Mouse (Mus musculus): ENCODE measurements around the gene Izumo4. TPM values are rescaled to one million over a fixed set of nuclear protein-coding genes. Genes with fewer than 3 reads are reported as not detected.

Izumo4 gene
- total RNA-seq (2023) = 51.3 TPM

DNA sequence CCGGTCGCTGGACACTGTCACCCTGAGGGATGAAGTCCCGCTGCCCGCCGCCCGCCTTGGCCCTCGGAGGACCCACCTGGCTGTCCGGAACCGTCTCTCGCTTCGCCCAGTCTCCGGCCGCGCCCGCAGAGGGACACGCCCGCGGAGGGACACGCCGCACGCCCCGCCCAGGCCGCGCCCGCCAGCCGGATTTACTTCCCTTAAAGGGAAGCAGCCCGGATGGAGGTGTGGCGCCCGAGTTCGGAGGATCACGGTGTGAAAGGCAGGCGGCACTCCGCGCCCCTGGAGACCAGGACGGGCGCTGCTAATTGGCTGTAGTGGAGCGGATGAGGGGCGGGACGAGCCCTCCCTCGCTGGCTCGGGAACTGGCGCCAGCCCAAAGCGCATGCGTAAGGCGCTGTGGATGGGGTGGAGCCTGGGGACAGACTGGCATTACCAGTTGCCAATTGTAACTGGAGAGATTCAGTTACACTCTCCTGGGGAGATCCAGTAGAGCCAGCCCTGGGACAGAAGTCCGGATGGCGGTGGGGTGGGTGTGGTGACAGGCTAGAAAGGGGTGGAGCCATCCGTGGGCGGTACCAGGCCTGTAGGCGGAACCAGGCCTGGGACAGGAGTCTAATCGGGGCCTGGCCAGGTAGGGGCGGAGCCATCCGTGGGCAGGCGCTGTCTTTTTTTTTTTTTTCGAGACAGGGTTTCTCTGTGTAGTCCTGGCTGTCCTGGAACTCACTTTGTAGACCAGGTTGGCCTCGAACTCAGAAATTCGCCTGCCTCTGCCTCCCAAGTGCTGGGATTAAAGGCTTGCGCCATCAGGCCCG lies at the start of gene Izumo4, which contains the start of gene Mob3a:
Izumo4 (plus strand) TSS at position 464 of the 815 bp plus-strand sequence.
Mob3a (minus strand) TSS at position 257 of the 815 bp plus-strand sequence.

DNA sequence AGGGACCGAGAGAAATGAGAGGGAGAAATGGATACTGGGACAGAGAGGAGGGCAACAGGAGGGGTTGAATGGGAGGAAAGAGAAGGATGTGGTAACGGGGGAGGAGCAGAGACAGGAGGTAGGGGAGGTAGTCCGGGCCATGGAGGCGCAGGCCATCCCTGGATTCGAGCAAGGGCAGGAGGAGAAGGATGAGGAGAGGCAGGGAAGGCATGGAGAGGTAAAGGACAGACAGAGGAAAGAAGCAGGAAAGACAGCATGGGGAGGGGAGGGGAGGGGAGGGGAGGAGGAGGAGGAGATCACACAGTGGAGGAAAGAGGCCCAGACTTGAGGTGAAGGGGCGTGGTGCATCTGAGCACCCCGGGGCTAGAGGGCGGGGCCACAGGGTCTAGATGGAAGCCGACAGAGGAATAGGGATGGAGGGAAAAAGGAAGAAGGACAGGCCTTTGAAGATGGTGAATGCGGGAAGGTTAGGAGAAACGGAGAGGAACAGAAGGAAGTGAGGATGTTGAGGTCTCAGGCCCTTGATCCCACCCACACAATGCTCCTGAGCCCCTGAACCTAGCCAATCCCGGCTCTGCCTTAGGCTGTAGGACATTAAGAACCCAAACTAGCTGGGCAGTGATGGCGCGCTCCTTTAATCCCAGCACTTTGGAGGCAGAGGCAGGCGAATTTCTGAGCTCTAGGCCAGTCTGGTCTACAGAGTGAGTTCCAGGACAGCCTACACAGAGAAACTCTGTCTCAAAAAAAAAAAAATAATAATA lies 44.9 kb upstream of the Izumo4 start, which contains the start of gene Btbd2:
Btbd2 (minus strand) TSS at position 209 of the 761 bp plus-strand sequence.

DNA sequence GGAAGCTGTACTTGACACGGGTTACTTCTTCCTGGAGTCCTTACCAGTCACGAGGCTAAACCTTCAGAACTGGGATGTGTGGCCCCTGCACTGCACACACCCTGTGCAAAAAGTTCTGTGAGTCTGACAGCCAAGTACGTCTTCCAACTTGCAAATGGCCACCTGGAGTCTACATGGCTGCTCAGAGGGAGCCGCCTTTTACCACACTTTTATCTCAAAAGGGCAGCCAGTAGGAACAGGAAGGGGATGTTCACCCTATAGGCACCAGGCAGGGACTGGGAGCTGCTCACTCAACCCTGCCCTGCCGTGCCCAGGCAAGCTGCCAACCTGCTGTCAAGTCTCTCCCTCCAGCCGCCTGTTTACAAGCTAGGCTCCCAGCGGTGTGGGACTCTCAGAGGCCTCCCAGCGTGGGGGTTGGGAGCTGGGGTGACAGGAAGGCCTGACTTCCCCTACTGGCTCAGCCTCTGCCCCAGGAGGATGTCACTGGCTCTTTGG lies 24.0 kb upstream of the Izumo4 start, which contains the start of gene Mknk2:
Mknk2 (minus strand) TSS at position 171 of the 495 bp plus-strand sequence.

DNA sequence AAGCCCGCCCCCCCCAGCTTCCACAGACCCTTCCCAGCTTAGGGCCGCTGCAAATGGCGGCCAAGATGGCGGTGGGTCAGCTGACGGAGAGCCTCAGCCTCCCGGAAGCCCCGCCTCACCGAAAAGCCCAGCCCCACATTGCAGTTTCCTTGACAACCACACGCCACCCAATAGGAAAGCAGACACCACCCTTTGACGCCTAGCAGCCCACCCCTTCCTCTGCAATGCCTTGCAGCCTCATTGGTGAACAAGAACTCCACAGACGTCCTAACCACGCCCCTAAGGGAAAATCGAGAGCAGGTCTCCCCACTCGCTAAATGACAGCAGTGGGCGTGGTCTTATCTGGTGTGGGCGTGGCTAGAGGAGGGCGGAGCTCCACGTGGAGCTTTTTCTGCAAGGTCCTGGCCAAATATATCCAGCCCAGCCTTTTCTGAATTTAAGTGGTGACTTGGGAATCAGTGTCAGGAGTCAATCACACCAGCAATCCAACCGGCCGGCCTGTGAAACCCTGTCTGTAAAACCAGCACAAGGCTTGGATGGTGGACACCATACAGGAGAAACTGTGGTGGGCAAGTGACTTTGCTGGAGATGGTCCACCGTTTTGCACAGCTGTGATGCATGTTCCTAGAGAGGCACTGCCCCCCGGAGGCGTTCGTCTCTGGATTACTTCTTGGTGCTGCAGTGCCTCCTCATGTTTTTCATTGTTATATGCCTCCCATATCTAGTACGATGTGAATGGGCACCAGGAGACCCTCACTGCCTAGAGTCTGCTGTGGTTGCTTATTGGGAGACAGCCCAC lies 40.4 kb downstream of the Izumo4 start, which contains the start of gene Ap3d1:
Ap3d1 (minus strand) TSS at position 85 of the 799 bp plus-strand sequence.

DNA sequence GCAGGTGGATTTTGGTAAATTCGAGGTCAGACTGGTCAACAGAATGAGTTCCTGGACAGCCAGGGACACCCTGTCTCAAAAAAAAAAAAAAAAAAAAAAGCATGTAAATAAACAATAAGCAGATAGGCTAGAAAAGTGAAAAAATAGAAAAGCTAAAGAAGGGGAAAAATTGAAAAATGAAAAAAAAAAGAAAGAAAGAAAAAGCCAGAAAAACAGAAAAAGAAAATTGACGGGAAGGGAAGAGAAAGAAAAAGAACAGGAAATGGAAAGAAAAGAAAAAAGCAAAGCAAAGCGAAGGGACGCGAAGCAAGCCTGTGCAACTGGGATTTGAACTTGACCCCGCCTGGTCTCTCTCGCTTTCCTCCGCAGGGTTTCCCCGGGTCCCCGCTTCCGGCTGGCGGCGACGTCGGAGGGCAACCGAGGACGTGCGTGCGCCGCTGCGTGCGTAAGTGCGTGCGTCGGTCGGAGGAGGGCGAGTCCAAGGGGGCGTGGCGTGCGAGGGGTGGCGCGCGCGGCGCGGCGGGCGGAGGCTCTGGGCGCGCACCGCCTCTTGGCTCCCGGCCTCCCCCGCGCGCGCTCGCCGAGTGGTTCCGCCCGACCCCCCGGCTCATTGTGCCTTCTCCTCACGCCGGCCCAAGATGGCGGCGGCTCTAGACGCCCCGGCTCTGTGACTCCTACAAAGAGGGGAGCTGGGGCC lies 52.8 kb downstream of the Izumo4 start, which contains the start of gene Dot1l:
Dot1l (plus strand) TSS at position 613 of the 697 bp plus-strand sequence.

Other genes with a start within 250 kb of the Izumo4 start
- not detected for gene Onecut3, start 207.3 kb upstream of the Izumo4 start, total RNA-seq (2023)
- not detected for gene Atp8b3, start 163.1 kb upstream of the Izumo4 start, total RNA-seq (2023)
- 141 TPM for gene Rexo1, start 140.6 kb upstream of the Izumo4 start, total RNA-seq (2023)
- 28.5 TPM for gene Klf16, start 124.9 kb upstream of the Izumo4 start, total RNA-seq (2023)
- 37.5 TPM for gene Abhd17a, start 111.8 kb upstream of the Izumo4 start, total RNA-seq (2023)
- gene Scamp4, start 99.3 kb upstream of the Izumo4 start, total RNA-seq (2023) = 44.2 TPM
- 3.3 TPM for gene Adat3, start 99.3 kb upstream of the Izumo4 start, total RNA-seq (2023)
- 7.4 TPM for gene Gm49322, start 96.2 kb upstream of the Izumo4 start, total RNA-seq (2023)
- 224 TPM for gene Csnk1g2, start 79.3 kb upstream of the Izumo4 start, total RNA-seq (2023)
- 24.7 TPM for gene Btbd2, start 45.1 kb upstream of the Izumo4 start, total RNA-seq (2023)
- gene Mknk2, start 24.1 kb upstream of the Izumo4 start, total RNA-seq (2023) = 302 TPM
- gene Mob3a, start 207 bp upstream of the Izumo4 start, total RNA-seq (2023) = 110 TPM
- gene Ap3d1, start 40.1 kb downstream of the Izumo4 start, total RNA-seq (2023) = 107 TPM
- gene Dot1l, start 53.0 kb downstream of the Izumo4 start, total RNA-seq (2023) = 86.9 TPM
- gene Sf3a2, start 96.0 kb downstream of the Izumo4 start, total RNA-seq (2023) = 74.8 TPM
- gene Plekhj1, start 96.4 kb downstream of the Izumo4 start, total RNA-seq (2023) = 90.5 TPM
- 0.79 TPM for gene Amh, start 103.1 kb downstream of the Izumo4 start, total RNA-seq (2023)
- not detected for gene Jsrp1, start 111.3 kb downstream of the Izumo4 start, total RNA-seq (2023)
- 576 TPM for gene Oaz1, start 124.5 kb downstream of the Izumo4 start, total RNA-seq (2023)
- not detected for gene Lingo3, start 141.9 kb downstream of the Izumo4 start, total RNA-seq (2023)
- gene Lsm7, start 153.0 kb downstream of the Izumo4 start, total RNA-seq (2023) = 43.9 TPM
- 13.7 TPM for gene Sppl2b, start 153.1 kb downstream of the Izumo4 start, total RNA-seq (2023)
- not detected for gene Tmprss9, start 169.7 kb downstream of the Izumo4 start, total RNA-seq (2023)
- gene Timm13, start 198.8 kb downstream of the Izumo4 start, total RNA-seq (2023) = 55.9 TPM
- gene Lmnb2, start 216.1 kb downstream of the Izumo4 start, total RNA-seq (2023) = 8.5 TPM
- 20.5 TPM for gene Gadd45b, start 227.9 kb downstream of the Izumo4 start, total RNA-seq (2023)